Mouse (Mus musculus) embryonic fibroblast, embryonic 13.5 days (primary cell): ENCODE results near the gene Fam180a.

Experiments
- CTCF ChIP-seq: IDR thresholded peaks from 2 replicates; pipeline ENCODE4 v1.5.1; 2011; ENCODE audit warnings: mild to moderate bottlenecking, control low read depth, low read length, moderate library complexity, borderline replicate concordance; ENCODE audit not compliant: insufficient read depth
- POLR2A ChIP-seq: IDR thresholded peaks from 2 replicates; pipeline ENCODE4 v1.6.1; 2011; ENCODE audit warnings: low read depth, mild to moderate bottlenecking, control low read depth, low read length, moderate library complexity

- no peak for TF ChIP-seq CTCF
- TF ChIP-seq POLR2A, result no peak
These were observed 28.3 kb downstream of the Fam180a start for GRCm38 (mm10) chr6:35297516-35298227.
